Mouse (Mus musculus) MEL (cell line): ENCODE data around the gene Flot2. TPM values are rescaled to one million over a fixed set of nuclear protein-coding genes. Genes with fewer than 3 reads are reported as not detected.

Experiments
- DNase-seq: peaks from one replicate; pipeline ENCODE4 v3.0.0; 2011; ENCODE audit warnings: low read depth, low spot score
- H3K27ac ChIP-seq: 2 replicates; pipeline ENCODE4 v1.5.1; 2012; ENCODE audit warnings: low read depth, mild to moderate bottlenecking, control low read depth, low read length, moderate library complexity; ENCODE audit not compliant: control insufficient read depth
- H3K27me3 ChIP-seq, 2 experiments: fragments of 150-350 bp in 1 of 2; sonication (generic) in 1 of 2; 2 replicates each; pipeline ENCODE4 v1.6.1; 2012; ENCODE audit warnings: low read length in 2 of 2, mild to moderate bottlenecking in 2 of 2, improper control_type of control experiment in 1 of 2, moderate library complexity in 1 of 2; ENCODE audit not compliant: insufficient read depth in 2 of 2, control insufficient read depth in 1 of 2
- H3K36me3 ChIP-seq, 2 experiments: 2 replicates each; pipeline ENCODE4 v1.6.1; 2012 to 2014; ENCODE audit warnings: low read length in 2 of 2, improper control_type of control experiment in 1 of 2, inconsistent platforms in 1 of 2, mild to moderate bottlenecking in 1 of 2; ENCODE audit not compliant: insufficient read depth in 2 of 2, control insufficient read depth in 1 of 2
- H3K4me1 ChIP-seq, 2 experiments: fragments of 150-350 bp in 1 of 2; sonication (generic) in 1 of 2; 2 replicates each; pipeline ENCODE4 v1.6.1; 2012; ENCODE audit warnings: low read length in 2 of 2, improper control_type of control experiment in 1 of 2, mild to moderate bottlenecking in 1 of 2; ENCODE audit not compliant: insufficient read depth in 2 of 2, control insufficient read depth in 1 of 2
- H3K4me3 ChIP-seq, 2 experiments: fragments of 150-350 bp in 1 of 2; sonication (generic) in 1 of 2; 2 replicates each; pipeline ENCODE4 v1.5.1; 2012; ENCODE audit warnings: low read depth in 2 of 2, low read length in 2 of 2, mild to moderate bottlenecking in 2 of 2, moderate library complexity in 2 of 2, control low read depth in 1 of 2, improper control_type of control experiment in 1 of 2; ENCODE audit not compliant: control insufficient read depth in 1 of 2, insufficient read depth in 1 of 2
- H3K79me2 ChIP-seq: 2 replicates; pipeline ENCODE4 v1.6.1; 2012; ENCODE audit warnings: mild to moderate bottlenecking, low read length, moderate library complexity; ENCODE audit not compliant: control insufficient read depth, poor library complexity, insufficient read depth
- H3K9ac ChIP-seq: 2 replicates; pipeline ENCODE4 v1.6.1; 2012; ENCODE audit warnings: low read depth, mild to moderate bottlenecking, control low read depth, low read length, moderate library complexity; ENCODE audit not compliant: control insufficient read depth, poor library complexity, severe bottlenecking
- H3K9me3 ChIP-seq: fragments of 150-350 bp; sonication (generic); replicated peaks from 2 replicates; pipeline ENCODE4 v1.6.1; 2012; ENCODE audit warnings: mild to moderate bottlenecking, low read length, improper control_type of control experiment, moderate library complexity; ENCODE audit not compliant: insufficient read depth
- CHD1 ChIP-seq: IDR thresholded peaks from 2 replicates; pipeline ENCODE4 v1.6.1; 2012; ENCODE audit warnings: low read depth, mild to moderate bottlenecking, inconsistent platforms, low read length, improper control_type of control experiment
- CTCF ChIP-seq, 3 experiments: IDR thresholded peaks in 2 of 3; conservative IDR thresholded peaks in 1 of 3; 2 replicates each; pipeline ENCODE4 v1.5.1; 2011 to 2012; ENCODE audit warnings: low read length in 3 of 3, low read depth in 2 of 3, mild to moderate bottlenecking in 2 of 3, improper control_type of control experiment in 1 of 3, inconsistent platforms in 1 of 3, mixed read lengths in 1 of 3, moderate library complexity in 1 of 3; ENCODE audit not compliant: control insufficient read depth in 1 of 3, insufficient read depth in 1 of 3, poor library complexity in 1 of 3, severe bottlenecking in 1 of 3
- E2F4 ChIP-seq: IDR thresholded peaks from 2 replicates; pipeline ENCODE4 v1.6.1; 2011; ENCODE audit warnings: low read depth, low read length, improper control_type of control experiment, borderline replicate concordance
- ELF1 ChIP-seq: IDR thresholded peaks from 2 replicates; pipeline ENCODE4 v1.6.1; 2014; ENCODE audit warnings: low read depth, mild to moderate bottlenecking, inconsistent platforms, low read length, improper control_type of control experiment, moderate library complexity
- GATA1 ChIP-seq: IDR thresholded peaks from 2 replicates; pipeline ENCODE4 v1.6.1; 2011; ENCODE audit warnings: low read depth, low read length, improper control_type of control experiment
- JUND ChIP-seq: IDR thresholded peaks from 2 replicates; pipeline ENCODE4 v1.6.1; 2011; ENCODE audit warnings: low read depth, mild to moderate bottlenecking, improper control_type of control experiment, low read length
- MAX ChIP-seq: IDR thresholded peaks from 2 replicates; pipeline ENCODE4 v1.6.1; 2011; ENCODE audit warnings: low read length, improper control_type of control experiment
- MEF2A ChIP-seq: IDR thresholded peaks from 2 replicates; pipeline ENCODE4 v1.6.1; 2014; ENCODE audit warnings: low read depth, mild to moderate bottlenecking, inconsistent platforms, low read length, improper control_type of control experiment; ENCODE audit not compliant: poor library complexity, insufficient replicate concordance, severe bottlenecking; ENCODE audit errors: extremely low read depth
- MYB ChIP-seq: IDR thresholded peaks from 2 replicates; pipeline ENCODE4 v1.6.1; 2011; ENCODE audit warnings: mild to moderate bottlenecking, low read depth, low read length, improper control_type of control experiment
- MYC ChIP-seq: IDR thresholded peaks from 2 replicates; pipeline ENCODE4 v1.6.1; 2011; ENCODE audit warnings: low read depth, mild to moderate bottlenecking, low read length, improper control_type of control experiment, moderate library complexity
- RAD21 ChIP-seq: IDR thresholded peaks from 2 replicates; pipeline ENCODE4 v1.6.1; 2011; ENCODE audit warnings: mild to moderate bottlenecking, low read depth, low read length, improper control_type of control experiment
- SMC3 ChIP-seq: IDR thresholded peaks from 2 replicates; pipeline ENCODE4 v1.6.1; 2011; ENCODE audit warnings: low read depth, low read length, improper control_type of control experiment
- TAL1 ChIP-seq: IDR thresholded peaks from 2 replicates; pipeline ENCODE4 v1.6.1; 2012; ENCODE audit warnings: mild to moderate bottlenecking, inconsistent platforms, low read length, moderate library complexity, mixed read lengths
- TBP ChIP-seq: IDR thresholded peaks from 2 replicates; pipeline ENCODE4 v1.8.0; 2011; ENCODE audit warnings: low read depth, low read length, improper control_type of control experiment
- TCF12 ChIP-seq: IDR thresholded peaks from 2 replicates; pipeline ENCODE4 v1.6.1; 2014; ENCODE audit warnings: low read depth, mild to moderate bottlenecking, inconsistent platforms, low read length, improper control_type of control experiment, moderate library complexity
- UBTF ChIP-seq: IDR thresholded peaks from 2 replicates; pipeline ENCODE4 v1.6.1; 2012; ENCODE audit warnings: low read depth, mild to moderate bottlenecking, inconsistent platforms, low read length, improper control_type of control experiment, moderate library complexity, borderline replicate concordance; ENCODE audit not compliant: insufficient read depth
- ZC3H11A ChIP-seq: IDR thresholded peaks from 2 replicates; pipeline ENCODE4 v1.6.1; 2012; ENCODE audit warnings: low read depth, mild to moderate bottlenecking, inconsistent platforms, low read length, improper control_type of control experiment
- ZKSCAN1 ChIP-seq: IDR thresholded peaks from 2 replicates; pipeline ENCODE4 v1.6.1; 2012; ENCODE audit warnings: low read depth, mild to moderate bottlenecking, inconsistent platforms, low read length, improper control_type of control experiment, moderate library complexity
- polyA plus RNA-seq, 2 experiments: library from polyadenylated mRNA; stranded (reverse) in 1 of 2; unstranded in 1 of 2; fragments of >175 nt in 1 of 2; fragments of >200 nt in 1 of 2; gene quantifications; 2 replicates each; pipeline versions ENCODE4 v1.2.1 to v1.2.4; 2012; ENCODE audit warnings: low replicate concordance in 2 of 2, low read depth in 1 of 2; ENCODE audit not compliant: insufficient read length in 2 of 2, insufficient read depth in 1 of 2, missing spikeins in 1 of 2
- total RNA-seq: library from RNA; depleted of rRNA; stranded (reverse); fragments of 300-350 nt; gene quantifications from 2 replicates; pipeline ENCODE4 v1.2.3, GENCODE M21; 2012

Gene Flot2
- total and polyA plus RNA-seq, 3 experiments = 0.08 to 0.15 TPM; not detected in 1

DNA sequence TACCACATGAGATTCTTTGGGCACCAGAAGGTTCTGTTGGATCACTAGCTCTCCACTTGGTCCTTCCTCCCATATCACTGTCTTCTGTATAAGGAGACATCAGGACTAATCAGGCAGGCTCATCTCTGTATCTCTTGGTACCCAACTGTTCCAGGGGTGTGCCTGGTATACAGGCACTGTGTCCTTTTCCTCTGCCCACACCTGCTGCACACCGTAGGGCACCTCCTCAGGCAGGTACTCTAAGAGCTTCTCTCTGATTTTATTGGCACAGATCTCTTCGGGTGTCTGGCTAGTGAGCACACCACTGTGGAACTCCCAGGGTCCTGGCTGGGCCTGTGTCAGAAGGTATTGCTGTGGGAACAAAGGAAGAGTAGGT, 36.5 kb downstream of the Flot2 start:
- Histone ChIP-seq H3K9ac (no peak overlapping the region), H3K27me3 (no peaks in the 10 kb centered on the region), H3K36me3 (peaks cover 15 to 49% of the 10 kb centered on the region in 2 experiments), H3K4me3 (no peak overlapping the region), H3K9me3 (no peaks in the 10 kb centered on the region), H3K79me2 (peaks cover 11% of the 10 kb centered on the region), H3K27ac (no peak overlapping the region), H3K4me1 (peaks cover 20 to 50% of the 10 kb centered on the region in 2 experiments)
- no peak for TF ChIP-seq MEF2A
- TF ChIP-seq JUND = no peak
- TF ChIP-seq UBTF = no peak
- TF ChIP-seq TBP = no peak
- no peak for TF ChIP-seq ELF1
- TF ChIP-seq MAX = no peak
- TF ChIP-seq CTCF (IDR thresholded peaks at IDR 0.05 in 2 of 3, conservative IDR thresholded peaks at IDR 0.05 in 1 of 3; ENCODE audit: control insufficient read depth in 1 of 3, insufficient read depth in 1 of 3, low read depth in 2 of 3, low read length in 3 of 3, poor library complexity in 1 of 3, severe bottlenecking in 1 of 3) = no peak
- no peak for TF ChIP-seq E2F4
- no peak for TF ChIP-seq MYC
- DNase-seq = no peak

DNA sequence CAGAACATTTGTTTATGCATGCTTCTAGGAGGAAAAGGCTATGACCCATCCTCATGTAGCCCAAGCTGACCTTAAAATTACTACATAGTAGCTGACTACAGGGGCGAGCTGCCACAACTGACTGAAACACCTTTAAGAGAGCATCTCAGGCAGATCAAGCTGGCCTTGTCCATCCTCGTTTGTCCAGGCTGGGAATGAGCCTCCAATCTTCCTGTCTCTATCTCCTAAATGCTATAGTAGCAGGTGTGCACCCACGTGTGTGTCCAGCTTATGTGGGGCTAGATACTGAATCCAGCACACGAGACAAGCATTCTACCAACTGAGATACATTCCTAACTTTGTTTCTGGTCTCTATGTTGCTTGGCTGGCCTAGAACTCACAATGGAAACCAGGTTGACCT, 36.9 kb downstream of the Flot2 start:
- no peak for DNase-seq
- Histone ChIP-seq H3K4me3 (no peak overlapping the region), H3K36me3 (peaks cover 15 to 49% of the 10 kb centered on the region in 2 experiments), H3K27me3 (no peaks in the 10 kb centered on the region), H3K9ac (no peak overlapping the region), H3K27ac (no peak overlapping the region), H3K79me2 (peaks cover 14% of the 10 kb centered on the region), H3K4me1 (peaks cover 20 to 48% of the 10 kb centered on the region in 2 experiments), H3K9me3 (no peaks in the 10 kb centered on the region)
- TF ChIP-seq RAD21 = no peak
- no peak for TF ChIP-seq MYC
- no peak for TF ChIP-seq TAL1
- no peak for TF ChIP-seq SMC3
- no peak for TF ChIP-seq MYB
- TF ChIP-seq CHD1 = no peak
- no peak for TF ChIP-seq ZC3H11A
- TF ChIP-seq TCF12 = no peak
- no peak for TF ChIP-seq GATA1
- no peak for TF ChIP-seq MAX
- TF ChIP-seq TBP = no peak
- no peak for TF ChIP-seq E2F4
- no peak for TF ChIP-seq ZKSCAN1
